Mouse (Mus musculus): ENCODE data around the gene Chic1.

Gene Chic1

DNA sequence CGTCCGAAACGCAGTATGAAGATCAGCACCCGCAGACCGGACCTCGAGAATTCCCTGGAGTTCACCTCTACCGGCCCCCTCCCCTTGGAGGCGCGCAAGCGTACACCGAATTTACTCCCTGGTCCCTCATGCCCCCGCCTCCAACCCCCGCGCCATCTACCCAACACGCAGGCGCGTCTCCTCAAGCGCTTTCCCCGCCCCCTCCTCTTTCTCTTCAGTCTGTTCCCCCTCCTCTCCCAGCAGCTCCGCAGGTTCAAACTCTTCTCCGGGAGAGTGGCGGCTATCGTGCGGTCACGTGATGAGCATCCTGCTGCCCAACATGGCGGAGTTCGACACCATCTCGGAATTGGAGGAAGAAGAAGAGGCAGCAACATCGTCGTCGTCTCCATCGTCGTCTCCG lies at the start of gene Chic1:
TSS of gene Chic1 (plus strand) at position 190 of the 400 bp plus-strand sequence.
- in situ Hi-C loops (cut with MboI; ENCODE audit: low pct_unique_long_range_greater_than_20kb in 1 of 2, low sequenced_read_pairs in 2 of 2, unreplicated experiment in 1 of 2), result no loop called here

DNA sequence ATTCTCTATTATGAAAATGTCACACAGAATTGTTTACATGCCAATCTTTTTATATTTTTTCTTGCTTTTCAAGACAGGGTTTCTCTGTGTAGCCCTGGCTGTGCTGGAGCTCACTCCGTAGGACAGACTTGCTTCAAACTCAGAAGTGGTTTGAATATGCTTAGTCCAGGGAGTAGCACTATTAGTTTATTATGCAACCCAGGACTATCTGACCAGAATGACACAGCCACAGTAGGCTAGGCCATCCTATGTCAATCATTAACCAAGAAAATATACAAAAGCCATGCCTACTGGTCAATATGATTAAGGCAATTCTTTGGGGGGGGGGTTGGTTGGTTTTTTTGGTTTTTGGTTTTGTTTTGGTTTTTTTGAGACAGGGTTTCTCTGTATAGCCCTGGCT lies 48.0 kb upstream of the Chic1 start:
- in situ Hi-C loops (cut with MboI; ENCODE audit: low pct_unique_long_range_greater_than_20kb in 1 of 2, low sequenced_read_pairs in 2 of 2, unreplicated experiment in 1 of 2), result no loop called here

DNA sequence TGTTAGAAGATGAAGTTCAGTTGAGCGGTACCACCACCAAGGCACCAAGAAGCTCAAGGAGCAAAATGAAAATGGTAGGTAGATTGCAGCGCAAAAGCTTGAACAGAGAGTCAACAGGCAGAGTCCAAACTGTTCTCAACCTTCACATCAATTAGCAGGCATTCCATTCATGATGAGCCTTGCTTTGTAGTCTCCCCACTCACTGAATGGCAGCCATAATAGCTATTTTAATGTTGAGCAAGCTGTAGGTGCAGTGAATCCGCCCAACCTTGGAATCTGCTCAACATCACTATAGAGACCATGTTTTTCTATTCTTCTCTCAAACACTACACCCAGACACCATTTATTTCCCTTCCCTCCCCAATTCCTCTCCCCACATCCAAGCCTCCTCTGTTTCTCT lies 44.6 kb upstream of the Chic1 start:
- in situ Hi-C loops (cut with MboI; ENCODE audit: low pct_unique_long_range_greater_than_20kb in 1 of 2, low sequenced_read_pairs in 2 of 2, unreplicated experiment in 1 of 2), result no loop called here

DNA sequence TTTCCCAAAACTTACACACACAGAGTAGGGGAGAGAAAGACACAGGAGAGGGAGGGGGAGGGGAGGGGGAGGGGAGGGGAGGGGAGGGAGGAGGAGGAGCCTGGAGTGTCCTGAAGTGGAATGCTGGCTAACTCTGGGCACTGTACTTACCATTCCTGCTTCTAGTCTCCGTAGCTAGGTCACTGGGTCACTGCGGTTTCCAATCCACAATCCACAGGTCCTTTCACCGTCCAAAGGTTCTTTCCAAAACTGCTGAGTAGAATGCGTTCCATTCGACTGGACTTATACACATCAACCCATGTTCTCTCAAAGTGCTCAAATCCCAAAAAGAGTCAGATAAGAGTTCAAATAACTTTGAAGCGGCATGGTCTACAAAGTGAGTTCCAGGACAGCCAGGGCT lies 42.1 kb upstream of the Chic1 start:
- in situ Hi-C loops (cut with MboI; ENCODE audit: low pct_unique_long_range_greater_than_20kb in 1 of 2, low sequenced_read_pairs in 2 of 2, unreplicated experiment in 1 of 2), result no loop called here

DNA sequence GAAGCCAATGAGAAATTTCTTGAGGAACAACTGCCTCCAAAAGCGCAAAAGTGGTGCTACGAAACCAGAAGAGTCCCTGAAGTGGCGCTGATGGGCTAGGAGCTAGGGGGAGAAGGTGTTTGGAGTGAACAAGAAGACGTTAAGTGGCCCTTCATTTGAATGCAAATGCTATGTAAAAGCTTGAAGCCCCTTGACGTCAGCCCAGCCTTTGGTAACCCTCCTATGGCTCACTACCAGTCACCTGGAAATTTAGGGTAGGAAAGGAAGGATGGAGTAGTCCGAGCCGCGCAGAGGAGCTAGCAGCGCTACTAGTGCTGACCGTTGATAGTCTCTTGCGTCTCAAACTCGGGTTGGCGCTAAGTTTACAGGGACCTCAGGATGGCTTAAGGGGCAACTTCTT lies 35.1 kb upstream of the Chic1 start, which contains the start of gene Cdx4:
TSS of gene Cdx4 (plus strand) at position 253 of the 400 bp plus-strand sequence.
- in situ Hi-C loops (cut with MboI; ENCODE audit: low pct_unique_long_range_greater_than_20kb in 1 of 2, low sequenced_read_pairs in 2 of 2, unreplicated experiment in 1 of 2), result no loop called here

DNA sequence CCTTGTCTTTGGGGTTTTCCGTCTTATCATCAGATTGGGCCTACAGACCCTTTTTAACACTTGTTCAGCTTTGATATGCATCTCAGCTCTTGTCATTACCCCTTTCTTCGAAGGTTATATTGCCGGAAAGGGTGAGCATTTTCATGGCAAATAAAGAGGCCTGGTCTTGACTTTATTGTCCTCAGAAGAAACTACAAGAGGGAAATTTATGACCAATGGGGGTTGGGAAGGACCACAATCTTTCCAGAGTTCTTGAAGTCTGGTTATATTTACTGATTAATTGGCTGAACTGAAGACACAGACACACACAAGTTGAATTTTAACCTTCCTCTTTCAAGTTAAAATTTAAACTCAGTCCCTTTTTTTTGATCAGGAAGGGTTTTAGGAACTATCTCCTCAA lies 30.4 kb upstream of the Chic1 start:
- in situ Hi-C loops (cut with MboI; ENCODE audit: low pct_unique_long_range_greater_than_20kb in 1 of 2, low sequenced_read_pairs in 2 of 2, unreplicated experiment in 1 of 2), result no loop called here

DNA sequence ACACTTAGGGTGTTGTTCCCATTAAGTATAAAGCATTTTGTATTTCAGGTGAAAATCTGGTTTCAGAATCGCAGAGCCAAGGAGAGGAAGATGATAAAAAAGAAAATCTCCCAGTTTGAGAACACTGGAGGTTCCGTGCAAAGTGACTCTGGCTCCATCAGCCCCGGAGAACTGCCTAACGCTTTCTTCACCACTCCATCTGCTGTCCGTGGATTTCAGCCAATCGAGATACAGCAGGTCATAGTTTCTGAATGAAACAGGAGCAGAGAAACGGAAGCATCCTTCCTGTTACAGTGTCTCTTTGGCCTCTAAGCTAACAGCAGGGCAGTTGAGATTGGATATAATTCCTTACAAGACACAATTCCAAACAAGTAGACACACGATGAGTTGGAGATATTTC lies 26.9 kb upstream of the Chic1 start:
- in situ Hi-C loops (cut with MboI; ENCODE audit: low pct_unique_long_range_greater_than_20kb in 1 of 2, low sequenced_read_pairs in 2 of 2, unreplicated experiment in 1 of 2), result no loop called here

DNA sequence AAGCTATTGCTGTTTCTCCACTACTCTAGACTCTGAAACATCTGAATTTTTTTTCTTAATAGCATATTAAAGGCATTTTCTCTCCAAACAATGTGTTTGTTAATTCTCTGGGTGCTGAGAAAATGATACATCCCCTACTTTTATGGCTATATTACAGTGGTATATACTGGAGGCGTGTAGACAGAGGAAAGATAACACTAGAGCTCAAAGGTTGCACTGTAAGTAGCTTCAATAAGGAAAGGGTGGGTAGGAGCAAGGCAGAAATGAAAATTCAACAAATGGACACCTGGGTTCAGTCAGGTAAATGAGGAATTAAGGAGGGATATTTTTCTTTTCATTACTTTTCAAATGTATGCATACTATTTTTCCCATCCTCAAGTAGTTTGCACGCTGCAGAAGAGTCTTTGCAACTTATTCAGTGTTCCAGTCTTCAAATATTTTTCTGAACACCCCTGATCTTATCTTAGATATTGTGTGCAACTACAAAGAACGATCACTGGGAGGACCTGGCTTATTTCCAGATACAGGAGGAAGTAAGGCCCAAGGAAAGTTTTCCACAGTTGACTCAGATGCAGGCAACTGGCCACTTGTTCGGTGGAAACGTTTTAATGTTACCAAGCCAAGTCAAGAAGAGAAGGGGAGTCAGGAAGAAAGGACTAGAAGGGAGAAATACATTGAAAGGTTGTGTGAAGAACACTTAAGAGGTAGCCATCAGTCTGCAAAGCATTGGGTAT lies 25.0 kb upstream of the Chic1 start:
- in situ Hi-C loops (cut with MboI; ENCODE audit: low pct_unique_long_range_greater_than_20kb in 1 of 2, low sequenced_read_pairs in 2 of 2, unreplicated experiment in 1 of 2), result no loop called here

DNA sequence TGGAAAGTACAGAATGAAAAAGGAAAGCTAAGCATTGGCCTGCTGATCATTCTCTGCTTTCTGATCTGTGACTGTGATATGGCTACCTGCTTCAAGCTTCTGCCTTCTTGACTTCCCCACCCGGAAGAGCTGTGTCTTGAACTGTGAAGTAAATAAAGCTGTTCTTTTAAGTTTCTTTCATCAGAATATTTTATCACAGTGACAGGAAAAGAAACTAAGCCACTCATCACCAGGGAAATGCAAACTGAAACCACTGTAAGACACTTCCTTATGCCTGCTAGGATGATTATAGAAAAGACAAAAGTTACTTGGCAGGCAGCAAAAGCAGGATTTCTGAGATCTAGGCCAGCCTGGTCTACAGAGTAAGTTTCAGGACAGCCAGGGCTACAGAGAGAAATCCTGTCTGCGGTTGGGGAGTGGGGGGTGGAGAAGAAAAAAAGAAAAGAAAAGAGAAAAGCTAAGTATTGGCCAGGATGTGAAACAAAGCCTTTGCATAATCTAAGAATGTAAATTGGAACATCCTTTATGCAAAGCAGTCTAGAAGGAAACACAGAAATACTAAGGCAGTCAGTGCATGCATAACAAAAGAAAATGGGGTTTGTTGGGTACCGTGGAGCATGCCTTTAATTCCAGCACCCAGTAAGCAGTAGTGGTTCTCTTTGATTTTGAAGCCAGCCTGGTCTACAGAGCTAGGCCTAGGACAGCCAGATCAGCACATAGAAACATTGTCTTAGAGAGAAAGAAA lies 14.7 kb upstream of the Chic1 start:
- in situ Hi-C loops (cut with MboI; ENCODE audit: low pct_unique_long_range_greater_than_20kb in 1 of 2, low sequenced_read_pairs in 2 of 2, unreplicated experiment in 1 of 2), result no loop called here

DNA sequence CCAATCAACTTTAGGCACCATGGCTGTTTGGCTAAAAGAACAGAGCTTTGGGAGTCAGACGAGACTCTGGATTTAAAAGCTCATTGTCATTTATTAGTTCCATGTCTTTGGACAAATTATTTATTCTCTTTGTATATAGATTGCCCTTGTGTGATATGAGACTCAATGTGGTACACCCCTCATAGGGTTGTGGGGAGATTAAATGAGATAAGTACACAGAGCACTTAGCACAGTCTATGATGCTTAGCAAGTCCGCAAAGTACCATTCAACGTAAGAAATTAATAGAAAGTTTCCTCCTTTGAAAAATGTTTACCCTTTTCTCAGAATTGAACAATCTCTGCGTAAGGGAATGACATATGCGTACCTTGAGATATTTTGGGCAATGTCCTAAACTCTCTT lies 492 bp upstream of the Chic1 start:
- in situ Hi-C loops (cut with MboI; ENCODE audit: low pct_unique_long_range_greater_than_20kb in 1 of 2, low sequenced_read_pairs in 2 of 2, unreplicated experiment in 1 of 2), result no loop called here

DNA sequence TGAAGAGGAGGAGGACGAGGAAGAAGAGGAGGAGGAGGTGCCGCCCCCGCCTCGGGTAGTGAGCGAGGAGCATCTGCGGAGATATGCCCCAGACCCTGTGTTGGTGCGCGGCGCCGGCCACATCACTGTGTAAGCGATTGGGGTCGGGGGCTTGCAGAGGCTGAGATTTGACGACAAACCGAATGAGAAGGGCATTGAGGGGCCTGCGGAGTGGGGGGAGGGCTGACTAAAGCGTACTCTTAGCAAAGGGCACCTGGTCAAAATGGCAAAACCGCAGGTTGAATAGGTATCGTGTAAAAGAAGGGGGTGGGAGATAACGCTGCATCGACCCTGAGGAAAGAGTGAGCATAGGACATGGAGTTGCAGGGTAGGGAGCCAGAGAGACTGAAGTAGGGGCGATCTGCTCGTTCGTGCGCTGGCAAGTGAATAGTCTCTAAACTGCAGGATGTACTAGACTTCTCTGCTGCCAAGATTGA lies 523 bp downstream of the Chic1 start:
- in situ Hi-C loops (cut with MboI; ENCODE audit: low pct_unique_long_range_greater_than_20kb in 1 of 2, low sequenced_read_pairs in 2 of 2, unreplicated experiment in 1 of 2), result no loop called here

DNA sequence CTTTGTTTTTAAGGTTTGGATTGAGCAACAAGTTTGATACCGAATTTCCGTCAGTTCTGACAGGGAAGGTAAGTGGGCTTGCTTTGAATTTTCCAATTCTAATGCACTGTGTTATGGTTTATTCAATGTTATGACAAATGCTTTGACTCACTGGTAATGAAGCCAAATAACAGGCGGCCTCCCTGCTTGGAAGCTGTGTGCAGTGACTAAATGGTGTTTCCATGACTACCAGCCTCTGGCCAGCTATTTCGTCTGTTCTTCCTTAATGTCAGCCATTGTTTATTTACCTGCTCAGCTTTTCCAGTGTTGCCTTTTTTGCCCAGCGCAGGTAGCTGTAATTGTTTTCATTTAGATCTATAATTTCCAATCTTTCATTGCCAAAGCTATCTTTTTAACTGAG lies 9.9 kb downstream of the Chic1 start:
- in situ Hi-C loops (cut with MboI; ENCODE audit: low pct_unique_long_range_greater_than_20kb in 1 of 2, low sequenced_read_pairs in 2 of 2, unreplicated experiment in 1 of 2), result loop anchor here in 1 of 2 experiments (5.0 kb wide), 1 partner anchor 84 kb away; no protein-coding TSS in a partner anchor

DNA sequence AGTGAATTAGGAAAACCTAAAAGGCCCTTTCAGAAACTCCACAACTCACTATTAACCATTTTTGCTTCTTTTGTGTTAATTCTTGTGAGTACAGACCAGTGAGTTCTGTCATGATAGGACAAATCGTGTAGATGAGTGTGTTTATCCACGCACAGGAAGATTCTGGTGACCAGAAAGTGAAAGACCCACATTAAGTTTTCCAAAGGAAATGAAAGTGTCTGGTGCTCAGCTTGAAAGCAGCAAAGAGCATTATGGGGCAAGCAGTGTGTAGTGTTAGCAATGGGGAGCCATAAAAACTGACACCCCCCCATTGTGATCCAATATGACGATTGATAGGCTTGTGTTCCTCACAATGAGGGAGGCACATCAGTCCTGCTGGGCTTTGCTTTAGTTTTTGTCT lies 12.4 kb downstream of the Chic1 start:
- in situ Hi-C loops (cut with MboI; ENCODE audit: low pct_unique_long_range_greater_than_20kb in 1 of 2, low sequenced_read_pairs in 2 of 2, unreplicated experiment in 1 of 2), result loop anchor here in 1 of 2 experiments (5.0 kb wide), 1 partner anchor 86 kb away; no protein-coding TSS in a partner anchor

DNA sequence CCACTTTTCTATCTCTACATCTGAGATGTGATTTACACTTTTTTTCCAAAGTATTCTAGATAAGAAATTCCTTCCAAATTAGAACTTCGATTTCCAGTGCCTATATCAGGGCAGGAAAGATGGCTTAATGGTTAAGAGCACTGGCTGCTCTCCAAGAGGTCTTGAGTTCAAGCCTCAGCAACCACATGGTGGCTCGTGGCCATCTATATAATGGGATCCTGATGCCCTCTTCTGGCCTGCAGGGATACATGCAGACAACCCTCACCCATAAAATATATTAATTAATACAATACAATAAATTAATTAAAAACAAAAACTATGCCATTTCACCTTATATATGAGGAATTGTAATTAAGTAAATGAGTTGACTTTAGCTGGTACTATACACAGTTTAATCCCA lies 14.9 kb downstream of the Chic1 start:
- in situ Hi-C loops (cut with MboI; ENCODE audit: low pct_unique_long_range_greater_than_20kb in 1 of 2, low sequenced_read_pairs in 2 of 2, unreplicated experiment in 1 of 2), result loop anchor here (10.0 kb wide), 2 partner anchors 96 to 106 kb away; no protein-coding TSS in a partner anchor

DNA sequence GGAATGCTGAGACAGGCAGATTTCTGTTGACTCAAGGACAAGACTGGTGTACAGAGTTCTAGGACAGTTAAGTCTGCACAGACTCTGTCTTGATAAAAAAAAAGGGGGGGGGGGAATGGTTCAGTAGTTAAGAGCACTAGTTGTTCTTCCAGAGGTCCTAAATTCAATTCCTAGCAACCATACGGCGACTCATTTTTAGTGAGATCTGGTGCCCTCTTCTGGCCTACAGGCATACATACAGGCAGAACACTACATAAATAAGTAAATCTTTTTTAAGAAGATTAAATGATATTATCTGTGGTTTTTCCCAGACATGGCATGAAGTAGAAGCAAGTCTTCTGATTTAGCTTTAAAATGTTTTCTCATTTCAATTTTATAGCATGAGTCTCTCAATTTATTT lies 15.4 kb downstream of the Chic1 start:
- in situ Hi-C loops (cut with MboI; ENCODE audit: low pct_unique_long_range_greater_than_20kb in 1 of 2, low sequenced_read_pairs in 2 of 2, unreplicated experiment in 1 of 2), result loop anchor here (10.0 kb wide), 2 partner anchors 97 to 107 kb away; no protein-coding TSS in a partner anchor

DNA sequence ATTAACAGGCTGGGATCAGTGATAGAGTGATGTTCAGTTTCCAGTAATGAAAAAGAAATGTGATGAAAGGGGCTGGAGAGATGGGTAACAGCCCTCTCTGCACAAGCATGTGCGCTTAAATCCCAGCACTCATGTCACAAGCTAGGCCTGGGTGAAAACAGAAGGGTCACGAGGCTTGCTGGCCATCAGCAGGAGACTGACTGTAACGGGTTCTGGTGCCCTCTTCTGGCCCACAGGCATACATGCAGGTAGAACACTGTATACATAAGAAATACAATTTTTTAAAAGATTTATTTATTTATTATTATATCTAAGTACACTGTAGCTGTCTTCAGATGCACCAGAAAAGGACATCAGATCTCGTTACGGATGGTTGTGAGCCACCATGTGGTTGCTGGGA lies 18.0 kb downstream of the Chic1 start:
- in situ Hi-C loops (cut with MboI; ENCODE audit: low pct_unique_long_range_greater_than_20kb in 1 of 2, low sequenced_read_pairs in 2 of 2, unreplicated experiment in 1 of 2), result loop anchor here (10.0 kb wide), 2 partner anchors 99 to 109 kb away; no protein-coding TSS in a partner anchor

DNA sequence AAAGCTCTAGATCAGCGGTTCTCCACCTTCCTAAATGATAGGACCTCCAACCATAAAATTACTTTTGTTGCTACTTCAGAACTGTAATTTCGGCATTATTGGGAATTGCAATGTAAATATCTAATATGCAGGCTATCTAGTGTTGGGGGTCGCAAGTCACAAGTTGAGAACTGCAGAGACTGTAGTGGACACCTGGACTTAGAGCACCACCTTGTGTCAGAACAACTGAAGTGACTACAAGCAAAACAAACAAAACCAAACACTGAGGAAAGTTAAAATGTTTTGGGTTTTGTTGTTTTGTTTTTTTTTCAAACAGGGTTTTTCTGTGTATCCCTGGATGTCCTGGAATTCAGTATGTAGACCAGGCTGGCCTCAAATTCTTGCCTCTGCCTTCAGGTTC lies 28.3 kb downstream of the Chic1 start:
- in situ Hi-C loops (cut with MboI; ENCODE audit: low pct_unique_long_range_greater_than_20kb in 1 of 2, low sequenced_read_pairs in 2 of 2, unreplicated experiment in 1 of 2), result loop anchor here in 1 of 2 experiments (25.0 kb wide), 1 partner anchor 422 kb away; no protein-coding TSS in a partner anchor

DNA sequence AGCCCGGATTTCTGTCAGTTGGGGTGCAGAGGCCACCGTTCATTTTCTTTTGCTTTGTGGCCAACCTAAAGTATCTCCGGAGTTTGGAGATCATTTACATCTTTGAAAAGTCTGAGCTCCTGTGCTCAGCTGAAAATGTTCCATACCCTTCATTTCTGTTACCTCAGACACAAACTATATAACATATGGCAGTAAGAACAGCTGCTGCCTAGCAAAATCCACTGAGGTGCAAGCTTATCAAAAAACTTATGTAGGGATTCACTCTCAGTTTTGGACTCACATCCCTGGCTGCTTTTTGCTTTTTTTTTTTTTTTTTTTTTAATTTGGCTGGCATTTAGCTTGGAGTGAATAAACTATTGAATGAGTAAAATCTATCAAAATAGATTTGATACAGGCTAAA lies 31.9 kb downstream of the Chic1 start:
- in situ Hi-C loops (cut with MboI; ENCODE audit: low pct_unique_long_range_greater_than_20kb in 1 of 2, low sequenced_read_pairs in 2 of 2, unreplicated experiment in 1 of 2), result loop anchor here in 1 of 2 experiments (25.0 kb wide), 1 partner anchor 426 kb away; no protein-coding TSS in a partner anchor

DNA sequence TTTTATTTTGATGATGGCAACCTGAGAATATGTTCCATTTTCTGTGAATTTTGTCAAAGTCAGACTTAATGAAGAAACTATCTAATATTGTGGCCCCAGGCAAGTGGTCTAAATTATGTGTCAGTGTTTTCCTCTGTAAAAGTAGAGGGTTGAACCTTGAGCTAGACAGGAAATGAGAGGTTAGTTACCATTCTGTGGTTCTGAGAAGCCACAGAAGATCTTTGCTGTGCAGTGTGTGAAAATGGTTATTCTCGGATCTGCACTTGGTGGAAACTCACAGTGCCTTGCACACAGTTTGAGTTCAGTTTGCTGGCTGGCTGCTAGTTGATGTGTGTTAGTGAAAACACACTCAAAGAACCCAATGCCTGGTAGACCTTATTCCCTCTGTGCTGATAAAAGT lies 37.6 kb downstream of the Chic1 start:
- in situ Hi-C loops (cut with MboI; ENCODE audit: low pct_unique_long_range_greater_than_20kb in 1 of 2, low sequenced_read_pairs in 2 of 2, unreplicated experiment in 1 of 2), result loop anchor here in 1 of 2 experiments (25.0 kb wide), 1 partner anchor 432 kb away; no protein-coding TSS in a partner anchor
